Mouse (Mus musculus) lung, postnatal 0 days (tissue): ENCODE results near the gene Btbd1. TPM values are rescaled to one million over a fixed set of nuclear protein-coding genes. Genes with fewer than 3 reads are reported as not detected.

Experiments used
- ATAC-seq: fragments of 200-750 bp; cut with Nextera tagmentation; 2 replicates; pipeline ENCODE4 v1.8.0; 2017; ENCODE audit warnings: moderate library complexity
- DNase-seq: peaks from one replicate; pipeline ENCODE4 v3.0.0-alpha.2; 2016; ENCODE audit warnings: low spot score
- H3K27ac ChIP-seq: fragments of 300-500 bp; sonication (generic); 2 replicates; pipeline ENCODE4 v1.5.1; 2014; ENCODE audit warnings: antibody characterized with exemption, mild to moderate bottlenecking, low read length, mixed read lengths
- H3K27me3 ChIP-seq: fragments of 300-500 bp; sonication (generic); replicated peaks from 2 replicates; pipeline ENCODE4 v1.6.1; 2014; ENCODE audit warnings: low read length, mixed read lengths; ENCODE audit not compliant: insufficient read depth
- H3K36me3 ChIP-seq: fragments of 300-500 bp; sonication (generic); 2 replicates; pipeline ENCODE4 v1.6.1; 2014; ENCODE audit warnings: low read length, mixed read lengths; ENCODE audit not compliant: insufficient read depth
- H3K4me1 ChIP-seq: fragments of 300-500 bp; sonication (generic); 2 replicates; pipeline ENCODE4 v1.6.1; 2014; ENCODE audit warnings: antibody characterized with exemption, low read depth, low read length, mixed read lengths; ENCODE audit not compliant: insufficient read depth
- H3K4me2 ChIP-seq: fragments of 300-500 bp; sonication (generic); replicated peaks from 2 replicates; pipeline ENCODE4 v1.6.1; 2014; ENCODE audit warnings: low read depth, mild to moderate bottlenecking, low read length, moderate library complexity, mixed read lengths
- H3K4me3 ChIP-seq: fragments of 300-500 bp; sonication (generic); 2 replicates; pipeline ENCODE4 v1.5.1; 2014; ENCODE audit warnings: low read depth, low read length
- H3K9ac ChIP-seq: fragments of 300-500 bp; sonication (generic); replicated peaks from 2 replicates; pipeline ENCODE4 v1.6.1; 2014; ENCODE audit warnings: low read depth, mild to moderate bottlenecking
- H3K9me3 ChIP-seq: fragments of 300-500 bp; sonication (generic); 2 replicates; pipeline ENCODE4 v1.6.1; 2016; ENCODE audit warnings: low read length, mixed read lengths
- CTCF ChIP-seq: IDR thresholded peaks from 2 replicates; pipeline ENCODE4 v1.5.1; 2016; ENCODE audit warnings: antibody characterized with exemption, mild to moderate bottlenecking
- EP300 ChIP-seq: IDR thresholded peaks from 2 replicates; pipeline ENCODE4 v1.6.1; 2016; ENCODE audit warnings: antibody characterized with exemption, mild to moderate bottlenecking, control low read depth
- WGBS: fragments of 180-500 bp; shearing (Covaris S2); extraction: QIAGEN DNeasy Blood & Tissue Kit; methylation state at CpG from one replicate; pipeline ENCODE4 v1.1.7; 2014; 5-methylcytosine and 5-hydroxymethylcytosine counted together
- polyA plus RNA-seq: library from polyadenylated mRNA; unstranded; fragments of >200 nt; fragmentation: Nextera tagmentation; extraction: Ambion mirVana; gene quantifications from 2 replicates; pipeline ENCODE4 v1.2.1, GENCODE M21; 2015

Gene Btbd1
- polyA plus RNA-seq, 1 experiment from 2014 or later, result 51.8 TPM

DNA sequence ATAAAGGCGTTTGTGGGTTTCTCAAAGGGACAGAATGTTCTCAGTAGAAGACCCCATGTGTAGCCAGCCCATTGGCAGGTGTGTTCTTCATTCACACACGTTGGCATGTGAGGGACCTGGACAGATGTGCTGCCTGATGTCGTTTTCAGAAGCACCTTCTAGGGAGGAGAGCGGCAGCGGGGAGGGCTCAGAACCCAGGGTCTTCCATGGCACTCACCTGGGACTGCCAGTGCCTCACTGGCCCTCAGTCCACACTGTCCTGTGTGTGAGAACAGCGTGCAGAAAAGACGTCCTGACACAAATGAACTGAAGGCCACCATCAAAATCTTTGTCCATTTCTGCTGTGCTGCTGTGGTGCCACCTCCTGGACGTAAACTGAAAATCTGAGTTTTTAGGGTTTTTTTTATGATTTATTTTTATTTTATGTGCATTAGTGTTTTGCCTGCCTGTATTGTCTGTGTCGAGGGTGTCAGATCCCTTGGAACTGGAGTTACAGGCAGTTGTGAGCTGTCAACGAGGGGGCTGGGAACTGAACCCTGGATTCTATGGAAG is 51.5 kb downstream of the Btbd1 start:
- no peak for ATAC-seq
- Histone ChIP-seq H3K9ac (no peak overlapping the region), H3K27me3 (no peaks in the 10 kb centered on the region), H3K27ac (no peak overlapping the region), H3K4me1 (no peaks in the 10 kb centered on the region), H3K4me2 (no peak overlapping the region), H3K9me3 (0 out of 2 replicates have a peak, but pooled peaks cover 4% of the 10 kb centered on the region), H3K4me3 (no peak overlapping the region), H3K36me3 (peaks cover 7% of the 10 kb centered on the region; the same call in 1 of the 2 replicates)
- WGBS, result 62% methylated on average over 10 of the region's 10 CpGs
- DNase-seq, result no peak
- TF ChIP-seq CTCF (peak; percentile 60), EP300 (no peak)

DNA sequence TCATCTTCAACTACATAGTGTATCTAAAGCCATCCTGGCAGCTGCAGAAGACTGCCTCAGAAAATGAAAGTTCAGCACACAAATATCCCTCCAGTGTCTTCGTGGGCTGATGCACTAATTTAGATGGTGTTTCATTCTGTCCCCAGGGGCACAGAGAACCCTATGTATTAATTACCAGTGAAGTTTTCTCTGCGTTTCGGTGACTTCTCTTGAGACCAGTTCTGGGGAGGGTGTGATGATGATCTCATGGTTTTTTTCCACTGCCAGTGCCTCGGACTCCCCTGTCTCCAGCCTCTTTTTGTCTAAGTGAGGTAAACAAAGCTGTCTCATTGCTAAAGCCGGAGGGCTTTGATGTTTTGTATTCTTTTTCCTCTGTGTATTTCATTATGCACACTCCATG is 53.9 kb downstream of the Btbd1 start:
- H3K4me1 ChIP-seq, result no peaks in the 10 kb centered on the region

DNA sequence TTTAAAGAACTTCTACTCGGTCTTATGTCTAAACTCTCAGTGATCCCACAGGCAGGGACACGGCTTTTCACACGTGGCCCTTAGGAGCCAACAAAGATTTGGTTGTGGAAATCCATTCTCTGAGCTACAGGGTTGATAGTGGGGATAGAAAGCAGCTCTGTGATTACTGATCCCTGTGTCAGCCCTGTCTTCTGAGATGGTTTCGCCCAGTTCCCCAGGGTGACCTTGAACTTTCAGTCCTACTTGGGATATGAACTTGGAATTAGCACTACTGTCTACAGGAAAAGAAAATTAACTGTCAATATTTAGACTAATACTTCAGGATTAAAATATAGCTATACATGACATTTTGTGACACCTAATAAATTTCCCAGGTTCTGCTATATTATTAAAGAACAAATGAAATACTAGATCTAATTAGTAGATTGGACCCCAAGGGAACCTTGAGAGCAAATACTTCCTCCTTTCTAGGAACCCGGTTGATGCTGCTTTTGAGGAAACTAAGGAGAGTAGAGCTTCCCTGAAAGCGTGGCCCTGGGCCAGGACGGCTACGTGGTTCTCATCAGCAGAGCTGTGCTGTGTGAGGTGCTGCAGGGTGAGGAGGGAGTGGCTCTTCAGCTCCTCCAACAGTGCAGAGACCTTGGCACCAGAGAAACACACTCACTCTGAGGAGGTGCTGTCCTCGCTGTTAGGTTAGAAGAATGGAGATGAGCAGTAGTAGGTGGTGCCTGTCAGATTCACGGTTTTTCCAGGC is 56.3 kb downstream of the Btbd1 start:
- Histone ChIP-seq H3K36me3 (no peaks in the 10 kb centered on the region), H3K4me3 (no peak overlapping the region), H3K9ac (no peak overlapping the region), H3K27me3 (no peaks in the 10 kb centered on the region), H3K9me3 (no peaks in the 10 kb centered on the region), H3K4me2 (no peak overlapping the region), H3K4me1 (no peaks in the 10 kb centered on the region), H3K27ac (no peak overlapping the region)
- no peak for TF ChIP-seq EP300
- TF ChIP-seq CTCF, result no peak
- whole genome bisulfite sequencing, result 60% methylated on average over 10 of the region's 10 CpGs
- DNase-seq (no peak), ATAC-seq (no peak)

More for the DNA sequence above, 53.9 kb downstream of the Btbd1 start:
- Histone ChIP-seq H3K4me3 (no peak overlapping the region), H3K27me3 (no peaks in the 10 kb centered on the region), H3K27ac (no peak overlapping the region), H3K9ac (no peak overlapping the region), H3K9me3 (no peaks in the 10 kb centered on the region), H3K4me2 (no peak overlapping the region), H3K36me3 (peaks cover under 1% of the 10 kb centered on the region; the same call in 1 of the 2 replicates)
- TF ChIP-seq EP300 (no peak), CTCF (no peak)
- DNase-seq, result no peak
- ATAC-seq, result no peak
- 70% methylated on average over 5 of the region's 5 CpGs for WGBS

DNA sequence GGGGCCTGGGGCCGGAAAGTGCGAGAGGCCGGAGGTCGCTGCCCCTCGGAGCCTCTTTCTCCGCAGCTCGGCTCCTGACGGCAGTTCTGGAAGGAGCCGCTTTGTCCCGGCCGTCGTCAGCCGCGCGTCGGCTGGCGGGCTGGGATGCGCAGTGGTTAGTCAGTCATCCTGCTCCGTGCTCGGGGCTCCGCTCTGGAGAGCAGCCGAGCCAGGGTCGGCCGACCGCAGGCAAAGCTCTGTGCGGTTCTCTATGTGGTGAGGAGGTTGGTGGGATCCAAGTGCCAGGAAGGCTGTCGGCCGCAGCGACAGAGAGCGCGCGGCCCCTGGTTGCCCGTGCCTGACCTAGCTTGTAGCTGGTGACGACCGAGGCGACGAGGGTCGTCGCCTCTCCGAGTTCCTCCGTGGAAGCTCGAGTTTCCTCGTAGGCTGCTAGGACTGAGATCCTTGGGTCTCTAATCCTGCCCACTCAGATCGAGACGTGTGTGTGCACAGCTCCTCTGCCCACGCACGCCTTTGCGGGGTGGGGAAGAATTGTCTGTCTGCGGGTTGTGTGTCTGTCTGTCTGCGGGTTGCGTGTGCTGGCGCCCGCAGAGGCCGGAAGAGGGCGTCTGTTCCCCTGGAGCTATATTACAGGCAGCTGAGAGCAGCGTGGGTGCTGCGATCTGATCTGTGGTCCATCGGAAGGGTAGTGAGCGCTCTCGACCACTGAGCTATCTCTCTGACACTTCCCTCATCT is 66.0 kb downstream of the Btbd1 start:
- Histone ChIP-seq H3K4me2 (peak overlapping the region; percentile 83), H3K27ac (peak overlapping the region; percentile 94), H3K4me1 (0 out of 2 replicates have a peak, but pooled peaks cover 3% of the 10 kb centered on the region), H3K9ac (peak overlapping the region; percentile 94), H3K9me3 (no peaks in the 10 kb centered on the region), H3K4me3 (peak overlapping the region; percentile 95), H3K36me3 (no peaks in the 10 kb centered on the region), H3K27me3 (no peaks in the 10 kb centered on the region)
- peak; percentile 78 for ATAC-seq
- TF ChIP-seq CTCF, result peak; percentile 56
- no peak for TF ChIP-seq EP300
- peak; percentile 52 for DNase-seq
- WGBS, result 2% methylated on average over 57 of the region's 60 CpGs

DNA sequence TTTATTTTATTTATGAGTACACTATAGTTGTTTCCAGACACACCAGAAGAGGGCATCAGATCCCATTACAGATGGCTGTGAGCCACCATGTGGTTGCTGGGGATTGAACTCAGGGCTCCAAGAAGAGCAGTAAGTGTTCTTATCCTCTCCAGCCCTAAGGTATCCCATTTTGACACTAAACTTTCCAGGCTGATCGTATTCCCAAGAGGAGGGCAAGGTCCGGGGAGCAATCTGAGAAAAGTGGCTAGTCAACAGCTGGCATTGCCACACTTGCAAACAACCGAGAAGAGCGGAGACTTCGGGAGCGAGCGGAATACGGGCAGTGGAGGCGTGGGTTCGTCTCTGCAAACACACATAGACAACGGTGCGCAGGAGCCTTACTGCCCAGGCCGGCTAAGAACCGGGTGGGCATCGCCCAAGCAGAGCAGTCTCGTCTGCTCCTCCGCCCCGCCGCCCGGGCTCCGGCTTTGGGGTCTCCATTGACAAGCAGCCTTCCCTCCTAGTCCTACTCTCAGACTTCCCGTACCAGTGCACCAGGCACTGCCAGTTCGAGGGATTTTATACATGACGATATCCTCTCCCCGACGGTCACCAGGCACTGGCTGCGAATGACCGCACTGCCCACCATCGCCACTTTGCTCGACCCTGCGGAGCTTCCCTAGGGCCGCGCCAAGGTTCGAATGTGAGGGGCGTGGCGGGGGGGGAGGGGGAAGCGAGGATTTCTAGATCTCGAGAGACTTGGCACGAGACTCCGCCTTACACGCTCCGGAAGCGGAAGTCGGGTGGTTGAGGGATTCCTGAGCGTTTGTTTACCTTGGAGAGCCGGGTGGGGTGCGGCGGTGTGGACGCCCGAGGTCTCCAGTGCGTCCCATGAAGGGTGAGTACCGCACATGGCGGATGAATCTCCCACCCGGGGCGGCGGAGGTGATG is 66.8 kb downstream of the Btbd1 start, which contains the start of gene Ramac:
Gene Ramac, plus strand, starts transcription at position 746 of the 930 bp plus-strand sequence.
- Histone ChIP-seq H3K9ac (peak within 1 kb of the TSS; percentile 94), H3K27ac (peak within 1 kb of the TSS; percentile 94), H3K4me2 (peak within 1 kb of the TSS; percentile 83), H3K27me3 (no peaks in the 10 kb centered on the region), H3K9me3 (no peaks in the 10 kb centered on the region), H3K4me1 (0 out of 2 replicates have a peak, but pooled peaks cover 3% of the 10 kb centered on the region), H3K36me3 (no peaks in the 10 kb centered on the region), H3K4me3 (peak within 1 kb of the TSS; percentile 95)
- peak; percentile 98 for DNase-seq
- TF ChIP-seq EP300 (peak; percentile 90), CTCF (peak; percentile 24; the same call in 1 of the 2 replicates)
- WGBS, result under 1% methylated on average over 51 of the region's 56 CpGs
- ATAC-seq, result peak; percentile 99
